Mouse (Mus musculus): ENCODE results near the gene Olfr943. TPM values are rescaled to one million over a fixed set of nuclear protein-coding genes. Genes with fewer than 3 reads are reported as not detected.

The Olfr943 gene
- not detected in 2 replicates for polyA plus RNA-seq (2015; fragmentation: Nextera tagmentation; extraction: Ambion mirVana)

DNA sequence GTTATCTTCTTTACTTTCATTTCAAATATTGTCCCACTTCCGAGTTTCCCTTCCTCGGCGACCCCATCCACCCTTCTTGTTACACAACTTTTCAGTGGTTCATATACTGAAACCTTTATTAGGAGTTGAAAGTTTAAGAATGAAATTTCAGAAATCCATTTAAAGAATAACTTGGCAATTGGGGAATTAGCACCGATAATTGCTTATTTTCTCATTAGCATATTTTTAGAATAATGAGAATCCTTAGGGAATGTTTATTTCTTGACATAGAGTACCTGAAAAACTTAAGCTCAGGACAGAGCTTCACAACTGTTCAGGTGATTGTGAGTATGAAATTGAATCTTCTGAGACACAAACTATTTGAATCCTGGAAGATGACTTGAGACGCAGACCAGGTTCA lies at the start of gene Olfr943:
Gene Olfr943 (plus strand): TSS at position 301 of the 400 bp plus-strand sequence.
- no peaks in the 10 kb centered on the region for H3K4me1 ChIP-seq
- no peaks in the 10 kb centered on the region for H3K27me3 ChIP-seq
- no peak for ATAC-seq (ENCODE audit: low FRiP score, low read depth)
- WGBS = 89% methylated on average over 5 of the region's 5 CpGs
- no peak within 1 kb of the TSS for H3K27ac ChIP-seq
- no peak within 1 kb of the TSS for H3K9ac ChIP-seq
- H3K4me2 ChIP-seq (replicated peaks) = no peak within 1 kb of the TSS
- no peak within 1 kb of the TSS for H3K4me3 ChIP-seq
- H3K9me3 ChIP-seq = no peaks in the 10 kb centered on the region; the same call in 1 of the 2 replicates
- no peaks in the 10 kb centered on the region for H3K36me3 ChIP-seq

DNA sequence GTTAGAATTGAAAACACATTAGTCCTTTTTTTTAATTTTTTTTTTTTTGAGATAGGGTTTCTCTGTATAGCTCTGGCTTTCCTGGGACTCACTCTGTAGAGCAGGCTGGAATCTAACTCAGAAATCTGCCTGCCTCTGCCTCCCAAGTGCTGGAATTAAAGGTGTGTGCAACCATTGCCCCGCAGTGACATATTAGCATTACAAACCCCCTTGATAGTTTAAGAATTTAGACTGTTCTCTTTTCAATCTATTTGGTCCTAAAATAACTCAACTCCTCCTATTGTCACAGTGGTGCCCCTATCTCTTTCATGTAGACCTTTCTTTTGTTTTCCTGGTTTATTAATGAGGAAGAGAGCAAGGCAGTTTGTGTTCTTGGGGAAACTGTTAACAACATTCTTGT lies 38.8 kb upstream of the Olfr943 start:
- H3K9me3 ChIP-seq = no peaks in the 10 kb centered on the region
- no peak overlapping the region for H3K4me2 ChIP-seq (replicated peaks)
- H3K27ac ChIP-seq = no peak overlapping the region
- no peak for ATAC-seq (ENCODE audit: low FRiP score, low read depth)
- no peak overlapping the region for H3K9ac ChIP-seq
- 78% methylated on average over 1 of the region's 1 CpGs for WGBS
- H3K4me3 ChIP-seq = no peak overlapping the region
- no peaks in the 10 kb centered on the region for H3K36me3 ChIP-seq
- H3K4me1 ChIP-seq = no peaks in the 10 kb centered on the region
- H3K27me3 ChIP-seq = no peaks in the 10 kb centered on the region

DNA sequence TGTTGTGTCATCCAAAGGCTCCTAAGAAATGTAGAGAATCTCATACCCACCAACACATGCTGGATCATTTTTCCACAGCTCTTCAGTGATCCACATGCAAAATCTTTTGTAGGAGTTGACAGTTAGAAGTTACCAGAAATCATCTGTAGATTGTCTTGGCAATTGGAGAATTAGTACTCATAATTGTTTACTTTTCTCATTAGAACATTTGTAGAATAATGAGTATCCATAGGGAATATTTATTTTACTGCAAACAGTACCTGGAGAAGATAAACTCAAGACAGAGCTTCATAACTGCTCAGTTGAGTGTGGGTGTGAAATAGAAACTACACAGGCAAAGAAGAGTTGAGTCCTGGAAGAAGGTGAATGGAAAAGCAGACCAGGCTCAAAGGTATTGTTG lies 38.3 kb upstream of the Olfr943 start, which contains the start of gene Olfr27:
Gene Olfr27 (plus strand): TSS at position 301 of the 400 bp plus-strand sequence.
- no peaks in the 10 kb centered on the region for H3K36me3 ChIP-seq
- no peak within 1 kb of the TSS for H3K27ac ChIP-seq
- H3K4me2 ChIP-seq (replicated peaks) = no peak within 1 kb of the TSS
- no peaks in the 10 kb centered on the region for H3K9me3 ChIP-seq
- no peak for ATAC-seq (ENCODE audit: low FRiP score, low read depth)
- no peaks in the 10 kb centered on the region for H3K27me3 ChIP-seq
- H3K4me3 ChIP-seq = no peak within 1 kb of the TSS
- H3K4me1 ChIP-seq = no peaks in the 10 kb centered on the region
- no peak within 1 kb of the TSS for H3K9ac ChIP-seq

DNA sequence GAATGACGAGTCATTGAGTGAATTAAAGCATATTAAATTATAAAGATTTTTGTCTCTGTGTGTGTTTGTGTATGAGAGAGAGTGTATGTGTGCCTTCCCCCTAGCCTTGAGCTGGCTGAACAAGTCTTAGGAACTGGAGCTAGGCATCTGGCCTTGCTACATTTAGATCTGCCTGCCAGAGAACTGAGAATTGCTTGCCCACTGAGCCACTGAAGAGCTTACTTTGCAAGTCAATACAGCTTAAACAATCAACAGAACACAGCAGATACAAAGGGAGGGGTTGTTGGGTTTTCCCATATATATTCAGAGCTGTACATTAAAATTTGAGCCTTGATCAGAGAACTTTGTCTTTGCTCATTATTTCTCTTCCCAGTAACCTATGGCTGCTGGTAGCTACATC lies 13.7 kb upstream of the Olfr943 start:
- H3K4me2 ChIP-seq (replicated peaks) = no peak overlapping the region
- H3K9me3 ChIP-seq = no peaks in the 10 kb centered on the region
- H3K9ac ChIP-seq = no peak overlapping the region
- H3K4me3 ChIP-seq = no peak overlapping the region
- H3K36me3 ChIP-seq = no peaks in the 10 kb centered on the region
- 62% methylated on average over 1 of the region's 1 CpGs for WGBS
- H3K27ac ChIP-seq = no peak overlapping the region
- H3K27me3 ChIP-seq = no peaks in the 10 kb centered on the region
- H3K4me1 ChIP-seq = no peaks in the 10 kb centered on the region
- no peak for ATAC-seq (ENCODE audit: low FRiP score, low read depth)

DNA sequence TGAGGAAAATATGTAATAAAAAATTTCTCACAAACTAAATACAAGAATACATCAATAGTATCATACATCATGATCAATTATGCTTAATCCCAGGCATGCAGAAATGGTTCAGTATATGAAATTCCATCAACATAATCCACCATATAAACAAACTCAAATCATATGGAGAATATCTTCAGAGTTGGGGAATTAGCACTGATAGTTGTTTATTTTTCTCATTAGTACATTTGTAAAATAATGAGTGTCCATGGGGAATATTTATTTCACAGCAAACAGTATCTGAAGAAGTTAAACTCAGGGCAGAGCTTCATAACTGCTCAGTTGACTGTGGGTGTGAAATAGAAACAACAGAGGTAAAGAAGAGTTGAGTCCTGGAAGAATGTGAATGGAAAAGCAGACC lies 35.5 kb downstream of the Olfr943 start, which contains the start of gene Olfr944:
Gene Olfr944 (plus strand): TSS at position 301 of the 400 bp plus-strand sequence.
- Histone ChIP-seq H3K27ac (no peak within 1 kb of the TSS), H3K9me3 (no peaks in the 10 kb centered on the region), H3K4me2 (replicated peaks) (no peak within 1 kb of the TSS), H3K9ac (no peak within 1 kb of the TSS), H3K36me3 (no peaks in the 10 kb centered on the region), H3K4me3 (no peak within 1 kb of the TSS), H3K27me3 (no peaks in the 10 kb centered on the region), H3K4me1 (no peaks in the 10 kb centered on the region)
- ATAC-seq (ENCODE audit: low FRiP score, low read depth) = no peak

Other genes with a start within 250 kb of the Olfr943 start
- gene Olfr930, start 236.5 kb upstream of the Olfr943 start, polyA plus RNA-seq (2015; fragmentation: Nextera tagmentation; extraction: Ambion mirVana) = not detected in 2 replicates
- not detected in 2 replicates for gene Olfr933, start 194.0 kb upstream of the Olfr943 start, polyA plus RNA-seq (2015; fragmentation: Nextera tagmentation; extraction: Ambion mirVana)
- gene Olfr934, start 178.0 kb upstream of the Olfr943 start, polyA plus RNA-seq (2015; fragmentation: Nextera tagmentation; extraction: Ambion mirVana) = not detected in 2 replicates
- gene Olfr935, start 166.6 kb upstream of the Olfr943 start, polyA plus RNA-seq (2015; fragmentation: Nextera tagmentation; extraction: Ambion mirVana) = not detected in 2 replicates
- gene Olfr146, start 142.9 kb upstream of the Olfr943 start, polyA plus RNA-seq (2015; fragmentation: Nextera tagmentation; extraction: Ambion mirVana) = not detected in 2 replicates
- not detected in 2 replicates for gene Olfr937, start 101.4 kb upstream of the Olfr943 start, polyA plus RNA-seq (2015; fragmentation: Nextera tagmentation; extraction: Ambion mirVana)
- gene Olfr938, start 87.4 kb upstream of the Olfr943 start, polyA plus RNA-seq (2015; fragmentation: Nextera tagmentation; extraction: Ambion mirVana) = not detected in 2 replicates
- gene Olfr27, start 38.2 kb upstream of the Olfr943 start, polyA plus RNA-seq (2015; fragmentation: Nextera tagmentation; extraction: Ambion mirVana) = not detected in 2 replicates
- not detected in 2 replicates for gene Olfr944, start 35.6 kb downstream of the Olfr943 start, polyA plus RNA-seq (2015; fragmentation: Nextera tagmentation; extraction: Ambion mirVana)
- gene Olfr1537, start 83.7 kb downstream of the Olfr943 start, polyA plus RNA-seq (2015; fragmentation: Nextera tagmentation; extraction: Ambion mirVana) = not detected in 2 replicates
- gene Olfr945, start 110.5 kb downstream of the Olfr943 start, polyA plus RNA-seq (2015; fragmentation: Nextera tagmentation; extraction: Ambion mirVana) = not detected in 2 replicates
- not detected in 2 replicates for gene Olfr948, start 159.7 kb downstream of the Olfr943 start, polyA plus RNA-seq (2015; fragmentation: Nextera tagmentation; extraction: Ambion mirVana)
- gene Olfr951, start 221.1 kb downstream of the Olfr943 start, polyA plus RNA-seq (2015; fragmentation: Nextera tagmentation; extraction: Ambion mirVana) = not detected in 2 replicates